Mouse (Mus musculus) urinary bladder, postnatal 4 days (tissue): ENCODE measurements around the gene Tmem63a.
"Not testable (repeated sequence)": the region's sequence is repeated elsewhere in the genome, so short reads cannot be mapped to it uniquely, and the experiment has no call there.

Source experiments
- DNase-seq, 2 experiments: peaks; one replicate each; pipeline ENCODE4 v3.0.0; 2021 to 2022; ENCODE audit warnings: low spot score in 2 of 2

Tmem63a gene

DNA sequence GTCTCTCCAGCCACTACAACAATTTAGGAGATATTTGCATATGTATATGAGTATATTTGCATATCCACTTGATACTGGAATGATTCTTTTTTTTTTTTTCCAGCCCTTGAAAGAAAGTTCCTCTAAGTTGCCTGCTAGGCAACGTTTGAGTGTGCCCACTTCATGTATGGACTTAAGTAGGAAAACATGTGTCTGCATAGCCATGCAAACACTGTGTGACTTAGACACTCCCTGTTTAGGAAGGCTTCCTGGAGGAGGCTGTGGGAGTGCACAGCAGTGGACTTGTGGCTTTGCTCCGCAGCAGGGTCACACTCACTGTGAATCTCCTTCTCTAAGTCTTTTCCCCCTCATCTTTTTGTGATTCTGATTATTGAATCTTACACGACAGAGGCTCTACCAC is 16.7 kb downstream of the Tmem63a start:
- DNase-seq: no peak

DNA sequence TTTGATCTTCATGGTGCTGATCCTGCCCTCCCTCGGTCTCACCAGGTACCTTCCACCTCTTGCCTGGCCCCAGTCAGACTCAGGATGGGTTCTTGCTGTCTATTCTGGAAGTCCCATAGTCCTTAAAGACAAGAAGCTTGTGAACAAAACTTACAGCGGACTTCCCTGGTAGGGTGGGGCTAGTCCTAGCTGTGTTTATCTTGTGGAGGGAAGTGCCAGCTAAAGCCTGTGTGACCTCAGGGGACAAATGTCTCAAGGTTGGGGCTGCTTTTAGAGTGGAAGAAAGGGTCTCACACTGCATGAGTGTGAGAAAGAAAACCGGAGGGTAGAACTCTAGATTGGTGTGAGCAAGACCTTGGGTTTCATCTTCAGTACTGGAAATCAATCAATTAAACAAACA is 23.6 kb downstream of the Tmem63a start:
- DNase-seq: no peak

- no peak for DNase-seq
Observed at GRCm38 (mm10) chr1:180966542-180966941, 24.4 kb downstream of the Tmem63a start.

DNA sequence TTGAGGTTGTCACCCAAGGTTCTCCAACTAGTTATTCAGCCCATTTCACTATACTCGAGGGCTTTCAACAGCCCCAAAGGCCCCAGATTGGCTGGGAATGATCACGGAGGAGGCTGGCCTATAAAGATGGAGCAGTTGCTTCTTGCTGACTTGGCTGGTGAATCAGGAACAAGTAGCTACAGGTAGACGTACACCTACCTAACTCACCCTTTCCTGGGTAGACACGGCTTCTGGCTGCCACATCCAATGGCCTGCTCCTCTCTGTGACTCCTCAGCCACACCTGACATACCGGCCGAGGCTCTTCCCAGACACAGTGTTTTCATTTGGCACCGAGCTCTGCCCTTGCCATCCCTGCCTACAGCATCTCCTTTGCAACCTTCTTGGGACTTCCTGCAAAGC is 25.1 kb downstream of the Tmem63a start:
- DNase-seq: no peak

GRCm38 (mm10) chr1:180972941-180973340 is 30.8 kb downstream of the Tmem63a start:
- DNase-seq: no peak

DNA sequence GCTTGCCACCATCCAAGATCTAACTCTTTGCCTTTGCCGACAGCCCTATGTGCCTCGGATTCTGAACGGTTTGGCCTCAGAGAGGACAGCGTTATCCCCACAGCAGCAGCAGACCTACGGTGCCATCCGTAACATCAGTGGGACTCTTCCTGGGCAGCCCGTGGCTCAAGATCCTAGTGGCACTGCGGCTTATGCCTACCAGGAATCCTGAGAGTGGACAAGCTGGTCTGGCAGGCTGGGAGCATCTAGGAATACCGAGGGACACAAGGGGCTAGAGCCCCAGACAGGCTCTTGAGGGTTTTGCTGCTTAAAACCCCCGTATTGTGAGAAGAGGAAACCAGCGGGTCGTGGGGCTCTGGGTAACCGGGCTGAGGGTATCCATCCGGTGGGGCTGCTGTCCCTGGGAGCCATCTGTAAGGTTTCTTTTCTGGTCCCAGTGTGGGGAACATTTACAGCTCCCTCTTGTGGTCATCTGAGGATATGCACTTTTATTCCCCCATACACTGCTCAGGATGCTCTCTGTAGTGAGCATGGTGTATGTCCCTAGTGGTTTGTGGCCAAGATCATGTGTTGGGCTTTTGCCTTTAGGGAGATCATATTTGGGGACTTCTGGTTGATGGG is 32.1 kb downstream of the Tmem63a start:
- no peak for DNase-seq

- DNase-seq: no peak
Observed at GRCm38 (mm10) chr1:180976110-180976679, 34.1 kb downstream of the Tmem63a start.

- no peak for DNase-seq
Observed at GRCm38 (mm10) chr1:180979484-180980251, 37.5 kb downstream of the Tmem63a start.

DNA sequence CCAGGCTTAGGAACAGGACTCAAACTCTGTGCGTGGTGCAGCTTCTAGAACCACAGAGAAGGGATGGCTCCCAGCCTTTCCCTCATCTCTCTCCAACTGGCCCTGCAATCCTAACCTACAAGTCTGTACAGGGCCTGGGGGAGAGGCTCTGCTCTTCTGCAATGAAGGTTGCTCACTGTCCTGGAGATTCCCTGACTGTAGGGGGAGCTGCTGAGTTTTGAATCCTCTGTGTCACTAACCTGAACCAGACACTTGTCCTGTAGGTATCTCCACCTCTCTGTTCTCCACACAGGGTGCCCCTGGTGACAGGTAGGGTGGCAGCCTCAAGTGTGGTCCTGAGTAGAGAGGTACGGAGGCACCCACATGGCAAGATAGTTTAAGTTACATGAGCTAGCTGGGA is 38.3 kb downstream of the Tmem63a start:
- DNase-seq: no peak

DNA sequence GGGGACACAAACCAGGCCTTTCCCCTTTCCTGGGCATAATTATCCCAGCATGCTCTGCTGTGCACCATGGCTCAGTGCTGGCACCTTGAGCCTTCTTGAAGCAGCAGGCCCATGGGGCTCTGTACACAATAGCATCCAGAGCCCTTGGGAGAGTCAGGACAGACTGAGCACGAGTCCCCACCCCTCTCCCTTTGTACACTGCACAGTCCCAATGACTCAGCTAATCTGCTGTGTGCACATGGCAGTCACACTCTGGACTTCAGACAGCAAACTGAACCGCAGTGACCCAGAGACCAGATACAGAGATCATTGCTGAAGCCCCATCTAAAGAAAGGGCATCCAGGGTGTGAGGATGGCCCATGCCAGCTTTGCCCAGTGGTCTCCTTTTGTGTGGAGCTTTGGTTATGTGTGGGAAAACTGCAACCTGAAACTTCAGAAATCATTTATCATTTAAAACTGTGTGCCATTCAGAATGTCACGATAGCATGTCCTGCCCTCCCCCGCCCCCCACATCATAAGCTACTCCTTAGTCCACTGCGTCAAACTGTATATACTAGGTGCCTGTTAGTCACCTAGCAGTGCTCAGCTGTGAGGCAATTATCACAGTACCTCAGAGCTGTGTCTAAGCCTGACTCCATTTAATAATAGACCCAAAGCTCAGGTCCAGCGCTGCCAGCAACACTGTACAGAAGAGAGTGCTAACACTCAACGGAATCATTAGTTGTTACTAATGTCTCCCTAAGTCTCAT is 39.3 kb downstream of the Tmem63a start:
- not testable (repeated sequence) for DNase-seq

DNA sequence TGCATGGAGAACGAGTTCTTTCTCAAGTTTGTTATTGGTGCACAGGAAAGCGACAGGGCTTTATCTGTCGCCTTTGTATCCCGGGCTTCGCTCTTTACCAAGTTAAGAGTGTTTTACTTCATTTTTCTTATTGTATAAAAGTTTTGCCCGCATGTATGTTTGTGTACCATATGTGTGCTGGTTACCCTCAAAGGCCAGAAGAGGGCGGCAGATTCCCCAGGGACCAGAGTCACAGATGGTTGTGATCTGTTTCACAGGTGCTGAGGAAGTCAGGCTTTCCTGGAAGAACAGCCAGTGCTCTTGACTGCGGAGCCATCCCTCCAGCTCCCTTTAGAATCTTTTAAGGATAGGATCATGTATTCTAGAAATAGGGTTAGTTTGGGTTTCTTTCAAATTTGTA is 44.6 kb downstream of the Tmem63a start:
- no peak for DNase-seq

DNA sequence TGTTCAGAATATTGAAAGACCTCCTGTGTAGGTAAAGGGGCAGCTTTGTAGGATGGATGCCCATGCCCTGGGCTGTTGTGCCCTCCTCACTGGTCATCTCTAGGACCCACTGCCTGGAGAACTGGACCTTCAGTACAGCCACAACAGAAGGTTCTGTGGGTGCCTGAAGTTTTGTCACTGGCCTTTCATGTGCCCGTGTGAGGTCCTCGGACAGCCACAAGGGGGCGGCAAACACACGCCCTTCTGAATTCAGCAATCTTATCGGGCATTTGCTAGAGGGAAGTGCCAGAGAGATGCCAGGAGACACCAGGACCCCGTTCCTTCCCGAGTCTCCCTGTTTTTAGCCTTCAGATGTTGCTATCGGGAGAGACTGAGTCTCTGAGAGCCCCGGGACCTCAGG is 45.6 kb downstream of the Tmem63a start:
- peak; percentile 53 to 76 for DNase-seq

DNA sequence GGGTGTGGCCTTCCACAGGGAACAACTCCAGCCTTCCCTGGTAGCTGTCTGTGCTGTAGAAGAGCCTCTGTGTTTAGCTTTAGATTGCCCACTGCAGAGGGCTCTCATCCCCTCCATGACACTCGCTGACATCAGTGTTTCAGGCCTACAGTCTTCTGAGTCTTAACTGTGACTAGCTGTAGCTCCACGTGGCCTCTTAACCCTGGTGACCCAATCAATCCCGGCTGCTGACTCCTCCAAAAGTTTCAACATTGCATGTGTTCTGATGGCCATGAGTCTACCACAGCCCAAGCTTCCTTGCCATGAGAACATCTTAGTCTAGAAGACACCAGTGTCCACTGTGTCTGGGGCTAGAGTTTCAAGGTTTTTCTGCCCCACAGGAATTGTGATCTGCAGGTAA is 48.5 kb downstream of the Tmem63a start:
- DNase-seq: no peak

DNA sequence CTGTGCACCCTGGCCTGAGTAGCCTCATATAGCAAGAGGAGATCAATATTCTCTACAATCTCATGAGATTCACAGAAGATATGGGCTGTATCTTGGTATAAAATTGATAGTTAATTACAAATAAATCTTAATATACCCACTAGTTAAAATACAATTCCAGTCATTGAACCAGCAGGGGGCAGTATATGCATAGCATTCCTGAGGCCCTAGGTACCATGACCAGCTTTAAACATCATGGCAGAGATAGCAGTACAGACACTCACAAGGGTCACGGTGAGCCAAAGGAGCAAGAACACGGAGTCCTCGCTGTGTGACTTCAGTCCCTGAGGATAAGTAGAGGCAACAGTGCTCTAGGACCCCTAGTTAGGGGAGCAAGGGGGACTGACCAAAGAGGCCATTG is 50.0 kb downstream of the Tmem63a start:
- DNase-seq: no peak

- DNase-seq: no peak
Observed at GRCm38 (mm10) chr1:181000501-181001092, 58.5 kb downstream of the Tmem63a start.

DNA sequence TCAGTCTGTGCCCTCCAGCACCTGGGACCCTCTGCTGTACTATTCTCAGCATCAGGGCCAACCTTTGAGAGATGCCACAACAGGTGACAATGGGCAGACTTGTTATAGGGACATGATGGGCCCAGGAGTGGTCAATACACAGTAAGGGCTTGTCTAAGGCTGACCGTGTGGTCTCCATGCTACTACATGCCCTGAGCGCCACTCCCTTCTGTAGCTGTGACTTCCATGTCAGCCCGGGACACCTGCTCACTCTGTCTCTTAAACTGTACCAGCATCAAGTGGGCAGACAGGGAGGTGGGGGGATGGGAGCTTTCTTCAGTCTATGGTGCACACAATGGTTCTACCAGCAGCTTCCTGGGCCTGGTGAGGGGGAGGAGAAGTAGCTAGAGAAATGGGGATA is 59.1 kb downstream of the Tmem63a start:
- DNase-seq: no peak

DNA sequence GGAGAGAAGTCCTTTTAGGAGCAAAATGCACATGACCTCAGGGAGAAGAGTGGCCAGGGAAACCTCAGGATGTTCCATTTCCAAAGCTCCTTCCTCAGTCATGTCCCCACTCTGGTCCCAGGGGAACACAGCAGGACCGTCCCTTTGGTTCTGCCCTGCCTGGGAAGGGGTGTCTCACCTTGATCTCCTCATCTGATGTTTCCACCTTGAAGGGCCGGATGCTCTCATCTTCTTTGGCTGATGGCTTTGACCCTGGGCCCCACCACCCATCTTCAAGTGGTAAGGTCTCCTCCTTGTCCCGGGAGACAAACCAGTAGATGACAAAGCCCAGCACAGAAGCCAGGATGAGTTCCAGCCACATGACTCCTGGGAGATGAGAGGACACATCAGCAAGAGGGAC is 59.5 kb downstream of the Tmem63a start:
- no peak for DNase-seq

DNA sequence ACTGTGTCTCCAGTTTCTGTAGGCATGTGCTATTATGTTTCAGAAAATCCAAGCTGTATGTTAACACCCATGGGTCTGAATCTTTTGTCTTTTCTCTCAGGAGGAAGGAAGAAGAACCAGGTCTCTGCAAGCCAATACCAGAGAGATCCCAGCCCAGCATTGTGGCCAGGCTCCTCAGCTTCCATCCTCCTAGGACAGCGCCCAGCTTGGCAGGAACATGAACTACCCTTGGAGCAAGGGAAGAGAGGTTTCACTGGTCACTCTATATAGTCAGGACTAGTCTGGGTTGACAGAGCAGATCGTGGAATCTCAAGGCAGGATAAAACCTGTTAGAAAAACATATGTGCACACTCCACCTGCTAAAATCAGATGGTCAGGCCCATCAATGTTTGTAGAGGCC is 61.6 kb downstream of the Tmem63a start:
- peak in 1 of 2 experiments; percentile 13 for DNase-seq

GRCm38 (mm10) chr1:181005331-181005730 is 63.2 kb downstream of the Tmem63a start:
- DNase-seq: no peak

DNA sequence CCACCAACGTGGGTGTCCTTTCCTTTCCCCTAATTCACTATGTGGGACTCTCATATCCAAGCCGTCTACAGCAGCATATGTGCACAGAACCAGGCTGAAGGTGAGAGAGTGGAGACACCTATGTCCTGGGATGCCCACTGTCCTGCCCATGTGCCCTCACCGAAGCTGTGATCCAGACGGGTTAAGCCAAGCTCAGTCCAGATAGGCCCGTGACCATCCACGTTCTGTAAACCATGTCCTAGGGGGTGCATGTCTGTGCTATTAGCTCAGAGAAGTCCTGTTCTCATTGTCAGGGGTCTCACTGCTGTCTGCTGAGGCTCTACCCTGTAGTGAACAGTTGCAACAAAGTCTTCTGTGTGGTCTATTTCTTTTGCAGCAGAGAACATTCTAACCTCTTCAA is 65.7 kb downstream of the Tmem63a start:
- DNase-seq: no peak

DNA sequence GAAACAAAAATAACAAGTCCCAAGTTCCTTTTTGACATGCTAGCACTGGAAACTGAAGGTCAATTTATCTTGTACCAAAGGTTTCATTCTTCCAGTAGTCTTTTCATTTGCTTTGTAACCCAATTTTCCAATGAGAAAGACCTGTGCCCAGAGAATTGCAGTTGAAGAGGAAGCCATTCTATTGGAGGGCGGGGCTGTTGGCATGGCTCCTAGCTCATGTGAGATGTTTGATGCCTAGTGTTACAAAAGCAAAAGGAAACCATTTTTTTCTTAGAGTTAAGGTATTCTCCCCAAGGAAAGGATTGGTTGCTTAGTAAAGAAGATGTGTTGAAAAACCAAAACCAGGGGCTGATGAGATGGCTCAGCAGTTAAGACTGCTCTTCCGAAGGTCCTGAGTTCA is 66.1 kb downstream of the Tmem63a start:
- DNase-seq: no peak

GRCm38 (mm10) chr1:181009011-181009590 is 67.0 kb downstream of the Tmem63a start:
- DNase-seq: no peak
